Mouse (Mus musculus) megakaryocyte, embryonic 14.5 days (primary cell): ENCODE results near the gene Chst15.

Experiments
- FLI1 ChIP-seq: IDR thresholded peaks from 2 replicates; pipeline ENCODE4 v1.6.1; 2012; ENCODE audit warnings: low read length, inconsistent platforms, mixed read lengths
- GATA1 ChIP-seq: IDR thresholded peaks from 3 replicates; pipeline ENCODE4 v1.6.1; 2012; ENCODE audit warnings: mixed read lengths, low read length, inconsistent platforms, borderline replicate concordance

- TF ChIP-seq GATA1 (no peak), FLI1 (no peak)
These were observed 72.4 kb downstream of the Chst15 start for GRCm38 (mm10) chr7:132244637-132245036.
